In genomic region chr12:15681678-15682355, GRCm38 (mm10) we compare ENCODE assay signal across 27 mouse cellular contexts.
A peak's percentile ranks its signal among the peaks of the same experiment; 100 is the strongest.
DNase-seq lines count a peak whose midpoint lies in the region; ATAC-seq and TF ChIP-seq lines count a peak whose summit lies in the region.
"Had no signal": no experiment of that assay in that cellular context is flagged by ENCODE, and none has a peak within 500 bp of the region (broad histone marks: within the 10 kb centered on the region; RNA-seq: fewer than 3 reads in every experiment).

No protein-coding gene starts in this region.

- no peak for TF ChIP-seq CTCF in left cerebral cortex, adult 2 months (IDR thresholded peaks at IDR 0.05)

- ATAC-seq in frontal cortex, adult (ENCODE audit: low TSS enrichment), result peak; percentile 97
- ATAC-seq: forebrain, embryonic 13.5 days; forebrain, postnatal 0 days; Patski had no signal

- no peak overlapping the region for H3K27ac ChIP-seq in left cerebral cortex, adult 2 months
- H3K27ac ChIP-seq: forebrain, embryonic 10.5 days; forebrain, embryonic 13.5 days; heart, adult 2 months; heart, embryonic 10.5 days; heart, embryonic 13.5 days; hindbrain, embryonic 15.5 days had no signal

- intact Hi-C loops in left cerebral cortex, postnatal 25 days (cut with DNase I), result loop anchor here (2.0 kb wide), 1 partner anchor 77 kb away; no protein-coding TSS in a partner anchor
- intact Hi-C loops in left cerebral cortex, adult 2 months (cut with DNase I), result loop anchor here (5.0 kb wide), 2 partner anchors 80 to 130 kb away; no protein-coding TSS in a partner anchor

- H3K4me3 ChIP-seq in left cerebral cortex, adult 2 months, result no peak overlapping the region
- H3K4me3 ChIP-seq: forebrain, embryonic 10.5 days; forebrain, embryonic 13.5 days; heart, adult 2 months; heart, embryonic 10.5 days; heart, embryonic 13.5 days; hindbrain, embryonic 15.5 days had no signal

- DNase-seq in frontal cortex, postnatal 10 days (ENCODE audit: low spot score in 2 of 2), result no peak
- peak; percentile 26 to 73 for DNase-seq in left cerebral cortex, postnatal 25 days (ENCODE audit: low spot score in 2 of 2)
- DNase-seq in left cerebral cortex, adult 2 months (ENCODE audit: extremely low spot score in 1 of 2, low spot score in 2 of 2), result no peak
- peak; percentile 84 for DNase-seq in Muller cell, postnatal 12 days (ENCODE audit: inconsistent ontology term)
- peak; percentile 68 for DNase-seq in retina, postnatal 1 day
- DNase-seq in ovary, postnatal 14 days (ENCODE audit: low spot score), result no peak
- DNase-seq in cerebellum, adult 9-11 months, result no peak
- DNase-seq: adrenal gland, postnatal 10 days; adrenal gland, postnatal 36 days; cerebellum, adult 11 months; cerebellum, adult 2 months; cerebellum, postnatal 10 days; cerebellum, postnatal 36 days; embryo, embryonic 11 days; forebrain, postnatal 0 days; gastrocnemius, postnatal 10 days; gastrocnemius, postnatal 36 days; heart, adult 2 months; heart, postnatal 14 days; heart, postnatal 4 days had no signal

Comparison
In these comparisons a context has a peak if more than half of its experiments do, and no peak if none do; other contexts are left out.
1. DNase-seq: peak in left cerebral cortex, postnatal 25 days (2 of 2), Muller cell, postnatal 12 days (single experiment) and retina, postnatal 1 day (single experiment); none in frontal cortex, postnatal 10 days (0 of 2), left cerebral cortex, adult 2 months (0 of 2), ovary, postnatal 14 days (single experiment) and cerebellum, adult 9-11 months (single experiment).